Mouse (Mus musculus) embryonic fibroblast, embryonic 13.5 days (primary cell): ENCODE data around the gene Arpp21. TPM values are rescaled to one million over a fixed set of nuclear protein-coding genes. Genes with fewer than 3 reads are reported as not detected.

Experiments
- H3K27ac ChIP-seq: 2 replicates; pipeline ENCODE4 v1.5.1; 2012; ENCODE audit warnings: low read length, control low read depth, inconsistent platforms; ENCODE audit not compliant: insufficient read depth
- H3K4me1 ChIP-seq: 2 replicates; pipeline ENCODE4 v1.6.1; 2011; ENCODE audit warnings: low read length; ENCODE audit not compliant: control insufficient read depth, insufficient read depth
- H3K4me3 ChIP-seq: 2 replicates; pipeline ENCODE4 v1.5.1; 2011; ENCODE audit warnings: mild to moderate bottlenecking, control low read depth, low read length; ENCODE audit not compliant: insufficient read depth
- CTCF ChIP-seq: IDR thresholded peaks from 2 replicates; pipeline ENCODE4 v1.5.1; 2011; ENCODE audit warnings: mild to moderate bottlenecking, control low read depth, low read length, moderate library complexity, borderline replicate concordance; ENCODE audit not compliant: insufficient read depth
- POLR2A ChIP-seq: IDR thresholded peaks from 2 replicates; pipeline ENCODE4 v1.6.1; 2011; ENCODE audit warnings: low read depth, mild to moderate bottlenecking, control low read depth, low read length, moderate library complexity
- polyA plus RNA-seq: library from polyadenylated mRNA; stranded (reverse); fragments of >200 nt; gene quantifications from 2 replicates; pipeline ENCODE4 v1.2.4, GENCODE M21; 2011; ENCODE audit warnings: low read depth; ENCODE audit not compliant: missing spikeins, insufficient read length

Arpp21 gene
- polyA plus RNA-seq, 1 experiment: not detected

- no peak overlapping the region for H3K27ac ChIP-seq
- TF ChIP-seq POLR2A (no peak), CTCF (no peak)
- no peak overlapping the region for H3K4me3 ChIP-seq
- peaks cover 7% of the 10 kb centered on the region; the same call in 1 of the 2 replicates for H3K4me1 ChIP-seq
These were observed 212.1 kb downstream of the Arpp21 start for GRCm38 (mm10) chr9:112023562-112024015.

DNA sequence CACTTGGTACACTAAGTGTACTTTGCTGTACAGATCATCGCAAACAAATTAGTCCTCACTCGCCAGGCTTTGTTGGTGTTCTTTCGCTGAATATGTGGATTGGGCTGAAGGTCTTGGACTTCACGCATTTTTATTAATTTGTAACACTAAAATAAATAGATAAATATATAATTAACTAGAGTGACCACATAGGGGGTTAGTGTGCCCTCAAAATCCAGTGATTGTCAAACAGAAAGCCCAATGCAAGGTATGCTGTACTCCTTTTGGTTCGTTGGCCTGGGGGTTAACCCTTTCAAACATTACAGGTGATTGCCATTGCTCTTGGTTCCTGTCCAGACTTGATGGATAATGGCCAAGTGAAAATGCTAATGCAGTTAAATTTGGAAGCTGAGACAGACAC lies 212.6 kb downstream of the Arpp21 start:
- Histone ChIP-seq H3K4me1 (peaks cover 7% of the 10 kb centered on the region; the same call in 1 of the 2 replicates), H3K27ac (no peak overlapping the region), H3K4me3 (no peak overlapping the region)
- TF ChIP-seq POLR2A (no peak), CTCF (no peak)
